Mouse (Mus musculus) heart, embryonic 15.5 days (tissue): ENCODE measurements around the gene Prkn. TPM values are rescaled to one million over a fixed set of nuclear protein-coding genes. Genes with fewer than 3 reads are reported as not detected.

Source experiments
- ATAC-seq: fragments of 200-750 bp; cut with Nextera tagmentation; replicated peaks from 2 replicates; pipeline ENCODE4 v1.8.0; 2017; ENCODE audit warnings: low read depth, moderate TSS enrichment; ENCODE audit not compliant: insufficient number of reproducible peaks, insufficient read depth, low FRiP score
- H3K27ac ChIP-seq: fragments of 300-500 bp; sonication (generic); 2 replicates; pipeline ENCODE4 v1.5.1; 2015; ENCODE audit warnings: mild to moderate bottlenecking, inconsistent platforms
- H3K27me3 ChIP-seq: fragments of 300-500 bp; sonication (generic); 2 replicates; pipeline ENCODE4 v1.6.1; 2015; ENCODE audit warnings: inconsistent platforms
- H3K36me3 ChIP-seq: fragments of 300-500 bp; sonication (generic); 2 replicates; pipeline ENCODE4 v1.6.1; 2015; ENCODE audit warnings: mild to moderate bottlenecking, inconsistent platforms
- H3K4me1 ChIP-seq: fragments of 300-500 bp; sonication (generic); replicated peaks from 2 replicates; pipeline ENCODE4 v1.6.1; 2015; ENCODE audit warnings: inconsistent platforms
- H3K4me2 ChIP-seq: fragments of 300-500 bp; sonication (generic); 2 replicates; pipeline ENCODE4 v1.6.1; 2015; ENCODE audit warnings: inconsistent platforms, mild to moderate bottlenecking, moderate library complexity
- H3K4me3 ChIP-seq: fragments of 300-500 bp; sonication (generic); 2 replicates; pipeline ENCODE4 v1.5.1; 2015; ENCODE audit warnings: mild to moderate bottlenecking, inconsistent platforms
- H3K9ac ChIP-seq: fragments of 300-500 bp; sonication (generic); 2 replicates; pipeline ENCODE4 v1.6.1; 2015; ENCODE audit warnings: mild to moderate bottlenecking, inconsistent platforms
- H3K9me3 ChIP-seq: fragments of 300-500 bp; sonication (generic); replicated peaks from 2 replicates; pipeline ENCODE4 v1.6.1; 2016; ENCODE audit warnings: inconsistent platforms
- WGBS: fragments of 180-500 bp; shearing (Covaris S2); methylation state at CpG from one replicate; pipeline ENCODE4 v1.1.7; 2015; ENCODE audit warnings: mixed read lengths; 5-methylcytosine and 5-hydroxymethylcytosine counted together
- polyA plus RNA-seq: library from polyadenylated mRNA; unstranded; fragments of >200 nt; fragmentation: Nextera tagmentation; extraction: Ambion mirVana; gene quantifications from 2 replicates; pipeline ENCODE4 v1.2.1, GENCODE M21; 2015

Gene Prkn
- polyA plus RNA-seq = 2.1 and 2.4 TPM in 2 replicates

DNA sequence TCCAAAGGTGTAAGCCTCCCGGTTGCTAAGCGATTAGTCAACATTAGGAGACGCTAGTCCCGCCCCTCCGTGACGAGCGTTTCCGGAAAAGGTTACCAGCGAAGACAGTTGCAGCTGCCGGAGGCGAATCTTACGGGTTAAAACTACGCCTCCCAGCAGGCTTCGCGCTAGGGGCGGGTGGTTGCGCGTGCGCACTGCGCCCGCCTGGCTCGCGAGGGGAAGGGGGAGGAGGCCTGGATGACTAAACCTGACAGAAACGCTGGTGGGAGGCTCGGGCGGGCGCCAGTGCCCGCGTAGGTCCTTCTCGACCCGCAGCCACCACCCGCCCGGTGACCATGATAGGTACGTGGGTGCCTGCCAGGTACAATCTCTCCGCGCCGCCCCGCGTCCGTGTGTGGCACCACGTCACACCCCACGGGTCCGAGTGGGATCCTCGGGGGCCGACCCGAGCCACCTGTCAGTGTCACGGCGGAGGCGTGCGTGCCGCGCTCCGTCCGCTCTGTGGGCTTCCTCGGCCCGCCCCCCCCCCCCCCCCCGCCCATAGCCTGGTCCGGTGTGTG lies at the start of gene Prkn, which contains the start of gene Pacrg:
TSS of gene Prkn (plus strand) at position 237 of the 560 bp plus-strand sequence.
TSS of gene Pacrg (minus strand) at position 164 of the 560 bp plus-strand sequence.
- no peaks in the 10 kb centered on the region for H3K9me3 ChIP-seq
- peaks cover 4% of the 10 kb centered on the region; the same call in 1 of the 2 replicates for H3K4me1 ChIP-seq
- 0% methylated on average over 39 of the region's 58 CpGs for whole genome bisulfite sequencing
- peak within 1 kb of the TSS; percentile 79 for H3K9ac ChIP-seq
- peak within 1 kb of the TSS; percentile 72 for H3K4me2 ChIP-seq
- peak; percentile 96 for ATAC-seq
- H3K36me3 ChIP-seq = no peaks in the 10 kb centered on the region
- H3K27me3 ChIP-seq = no peaks in the 10 kb centered on the region
- peak within 1 kb of the TSS; percentile 77 for H3K27ac ChIP-seq
- peak within 1 kb of the TSS; percentile 75 for H3K4me3 ChIP-seq

DNA sequence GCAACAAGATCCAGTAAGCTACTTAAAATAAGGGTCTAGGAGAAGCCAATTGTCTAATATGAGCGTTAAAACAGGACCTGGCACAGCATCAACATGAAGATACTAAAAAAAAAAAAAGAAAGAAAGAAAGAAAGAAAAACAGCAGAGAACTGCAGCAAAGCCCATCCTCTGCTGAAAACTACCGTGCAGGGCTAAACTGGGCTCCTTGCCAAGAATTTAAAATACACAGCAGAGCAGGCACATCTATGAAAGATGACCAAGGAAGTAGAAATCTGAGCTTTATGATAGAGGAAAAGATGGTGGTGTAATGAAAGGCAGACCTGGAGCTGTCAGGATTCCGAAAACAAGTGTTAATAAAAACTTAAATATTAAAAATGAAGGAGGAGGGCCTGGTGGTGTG lies 48.5 kb upstream of the Prkn start:
- Histone ChIP-seq H3K9ac (no peak overlapping the region), H3K4me3 (no peak overlapping the region), H3K27ac (no peak overlapping the region; the same call in 1 of the 2 replicates), H3K4me1 (peaks cover 14% of the 10 kb centered on the region), H3K4me2 (no peak overlapping the region), H3K27me3 (no peaks in the 10 kb centered on the region), H3K9me3 (no peaks in the 10 kb centered on the region), H3K36me3 (no peaks in the 10 kb centered on the region)
- no peak for ATAC-seq
- WGBS = 25% methylated on average over 3 of the region's 3 CpGs

- Histone ChIP-seq H3K36me3 (no peaks in the 10 kb centered on the region), H3K27ac (no peak overlapping the region), H3K9me3 (no peaks in the 10 kb centered on the region), H3K9ac (no peak overlapping the region), H3K4me1 (no peaks in the 10 kb centered on the region), H3K4me2 (no peak overlapping the region), H3K27me3 (no peaks in the 10 kb centered on the region), H3K4me3 (no peak overlapping the region)
- WGBS = 88% methylated on average over 4 of the region's 4 CpGs
- ATAC-seq = no peak
These were observed 33.5 kb upstream of the Prkn start for GRCm38 (mm10) chr17:10806692-10807091.

DNA sequence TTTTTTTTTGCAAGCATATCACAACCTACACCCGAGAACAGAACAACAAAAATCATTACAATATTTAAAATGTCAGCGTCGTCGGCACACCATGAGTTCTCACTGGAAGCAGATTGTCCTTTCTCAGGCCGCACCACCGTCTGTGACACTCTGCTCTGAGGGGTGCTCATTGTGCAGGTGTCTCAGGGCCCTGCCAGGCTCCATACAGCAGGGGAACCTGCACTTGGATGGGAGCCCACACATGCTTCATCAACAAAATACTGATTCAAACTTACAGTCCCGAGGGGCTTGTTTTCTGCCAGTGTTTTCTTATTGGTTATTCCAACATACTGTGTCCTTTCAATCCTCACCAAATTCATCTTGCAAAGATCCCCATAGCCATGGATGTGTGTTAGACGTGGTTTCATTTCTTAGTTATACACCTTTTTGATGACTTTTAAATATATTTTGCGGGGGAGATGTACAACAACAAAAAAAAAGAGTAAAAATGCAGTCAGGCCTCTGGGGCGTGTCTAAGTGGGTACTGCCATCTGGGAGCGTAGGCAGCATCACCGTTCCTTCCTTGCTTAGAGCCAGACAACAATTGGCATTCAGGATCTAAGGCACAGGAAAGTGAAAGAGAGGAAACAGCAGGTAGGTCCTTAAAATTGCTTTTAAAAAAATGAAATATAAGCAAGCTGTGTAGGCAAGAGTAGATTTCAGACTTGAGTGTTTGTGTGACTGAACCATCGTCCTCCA lies 32.8 kb upstream of the Prkn start:
- Histone ChIP-seq H3K4me3 (no peak overlapping the region), H3K36me3 (no peaks in the 10 kb centered on the region), H3K27ac (no peak overlapping the region), H3K4me2 (no peak overlapping the region), H3K9me3 (no peaks in the 10 kb centered on the region), H3K4me1 (no peaks in the 10 kb centered on the region), H3K9ac (no peak overlapping the region), H3K27me3 (no peaks in the 10 kb centered on the region)
- no peak for ATAC-seq
- WGBS = 81% methylated on average over 13 of the region's 13 CpGs

DNA sequence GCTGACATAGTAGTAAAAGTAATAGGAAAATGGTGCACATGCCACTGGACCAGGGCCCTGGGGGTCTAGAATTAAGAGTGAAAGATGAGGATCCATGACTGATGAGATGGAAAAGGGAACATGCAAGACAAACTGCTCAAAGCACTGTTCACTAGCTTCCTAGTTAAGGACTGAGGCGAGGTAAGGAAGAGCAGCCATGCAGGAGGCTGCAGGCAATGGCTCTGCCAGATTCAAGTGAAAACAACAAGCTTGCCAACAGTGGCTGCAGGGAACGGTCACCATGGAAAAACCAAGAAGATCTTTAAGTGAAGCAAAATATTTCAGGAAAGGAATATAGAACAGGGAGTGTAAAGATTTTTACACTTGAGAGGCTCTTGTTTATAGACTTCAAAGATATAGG lies 31.6 kb upstream of the Prkn start:
- 75% methylated on average over 2 of the region's 2 CpGs for WGBS
- Histone ChIP-seq H3K36me3 (no peaks in the 10 kb centered on the region), H3K9ac (no peak overlapping the region), H3K9me3 (no peaks in the 10 kb centered on the region), H3K4me1 (no peaks in the 10 kb centered on the region), H3K4me2 (no peak overlapping the region), H3K27me3 (no peaks in the 10 kb centered on the region), H3K27ac (no peak overlapping the region), H3K4me3 (no peak overlapping the region)
- no peak for ATAC-seq

DNA sequence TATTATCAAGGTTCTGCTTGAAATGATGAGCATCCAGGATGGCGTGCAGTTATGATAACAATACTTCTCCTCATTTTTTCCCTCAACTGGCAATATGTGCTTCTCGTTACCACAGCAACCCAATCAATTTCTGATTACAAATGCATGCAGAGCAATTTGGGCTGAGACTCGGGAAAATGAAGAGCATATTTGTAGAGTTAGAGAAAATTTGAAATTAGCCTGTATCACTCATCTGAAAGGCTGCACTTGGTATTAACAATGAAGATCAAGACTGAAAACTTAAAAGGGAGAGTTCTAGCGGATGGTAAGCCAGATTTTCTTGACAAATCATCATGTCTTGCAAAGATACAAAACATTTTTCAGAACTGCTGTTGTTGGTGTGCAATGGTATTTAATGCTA lies 21.2 kb upstream of the Prkn start:
- no peak for ATAC-seq
- H3K4me1 ChIP-seq = no peaks in the 10 kb centered on the region
- H3K27me3 ChIP-seq = no peaks in the 10 kb centered on the region
- no peak overlapping the region for H3K27ac ChIP-seq
- H3K9ac ChIP-seq = no peak overlapping the region
- H3K9me3 ChIP-seq = no peaks in the 10 kb centered on the region
- H3K36me3 ChIP-seq = no peaks in the 10 kb centered on the region
- WGBS = 69% methylated on average over 4 of the region's 4 CpGs
- H3K4me3 ChIP-seq = no peak overlapping the region
- H3K4me2 ChIP-seq = no peak overlapping the region

DNA sequence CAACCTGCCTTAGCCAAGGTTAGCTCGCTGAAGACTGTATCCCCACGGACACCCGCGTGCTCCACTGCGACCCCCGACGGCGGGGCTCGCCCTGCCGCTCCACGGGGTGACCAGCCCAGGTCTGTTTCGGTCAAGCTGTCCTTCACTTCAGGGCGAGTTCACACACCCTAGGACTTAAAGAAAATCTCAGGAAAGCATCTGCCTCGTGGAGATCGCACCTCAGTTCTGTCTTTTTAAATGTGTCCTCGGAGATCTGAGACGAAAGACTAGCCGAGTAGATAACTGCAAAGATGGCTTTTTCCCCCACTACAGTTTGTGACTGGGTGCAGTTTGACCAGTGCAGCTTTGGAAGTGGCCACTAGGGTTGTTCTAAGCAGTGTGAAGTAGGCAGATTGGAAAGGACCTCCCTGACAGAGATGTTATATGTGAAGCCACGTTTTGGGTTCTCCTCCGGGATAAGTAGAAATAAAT lies 582 bp downstream of the Prkn start:
- H3K9ac ChIP-seq = peak overlapping the region; percentile 79
- peak overlapping the region; percentile 75 for H3K4me3 ChIP-seq
- H3K9me3 ChIP-seq = no peaks in the 10 kb centered on the region
- no peaks in the 10 kb centered on the region for H3K27me3 ChIP-seq
- H3K4me1 ChIP-seq = peaks cover 4% of the 10 kb centered on the region; the same call in 1 of the 2 replicates
- peak overlapping the region; percentile 72 for H3K4me2 ChIP-seq
- peak overlapping the region; percentile 34; the same call in 1 of the 2 replicates for H3K27ac ChIP-seq
- WGBS = 2% methylated on average over 20 of the region's 20 CpGs
- ATAC-seq = 0 out of 2 replicates have a peak, but pooled peaks have one; percentile 51
- H3K36me3 ChIP-seq = no peaks in the 10 kb centered on the region

GRCm38 (mm10) chr17:10854207-10854606 lies 14.0 kb downstream of the Prkn start:
- Histone ChIP-seq H3K9me3 (no peaks in the 10 kb centered on the region), H3K9ac (no peak overlapping the region), H3K27ac (no peak overlapping the region), H3K36me3 (no peaks in the 10 kb centered on the region), H3K4me3 (no peak overlapping the region), H3K4me1 (no peaks in the 10 kb centered on the region), H3K4me2 (no peak overlapping the region), H3K27me3 (no peaks in the 10 kb centered on the region)
- no peak for ATAC-seq
- 93% methylated on average over 3 of the region's 3 CpGs for WGBS

GRCm38 (mm10) chr17:10874208-10875187 lies 34.3 kb downstream of the Prkn start:
- Histone ChIP-seq H3K4me2 (no peak overlapping the region), H3K4me3 (no peak overlapping the region), H3K27ac (no peak overlapping the region), H3K27me3 (no peaks in the 10 kb centered on the region), H3K36me3 (no peaks in the 10 kb centered on the region), H3K9me3 (no peaks in the 10 kb centered on the region), H3K9ac (no peak overlapping the region), H3K4me1 (no peaks in the 10 kb centered on the region)
- WGBS = 63% methylated on average over 7 of the region's 7 CpGs
- ATAC-seq = no peak

- H3K9me3 ChIP-seq = no peaks in the 10 kb centered on the region
- H3K4me3 ChIP-seq = no peak overlapping the region
- H3K27me3 ChIP-seq = no peaks in the 10 kb centered on the region
- WGBS = 61% methylated on average over 5 of the region's 5 CpGs
- no peak overlapping the region for H3K9ac ChIP-seq
- no peaks in the 10 kb centered on the region for H3K36me3 ChIP-seq
- no peaks in the 10 kb centered on the region for H3K4me1 ChIP-seq
- ATAC-seq = no peak
- no peak overlapping the region for H3K27ac ChIP-seq
- H3K4me2 ChIP-seq = no peak overlapping the region
These were observed 38.8 kb downstream of the Prkn start for GRCm38 (mm10) chr17:10878986-10879385.

GRCm38 (mm10) chr17:10882260-10882659 lies 42.1 kb downstream of the Prkn start:
- no peaks in the 10 kb centered on the region for H3K9me3 ChIP-seq
- WGBS = 80% methylated on average over 1 of the region's 1 CpGs
- no peak for ATAC-seq
- H3K27me3 ChIP-seq = no peaks in the 10 kb centered on the region
- no peak overlapping the region for H3K4me2 ChIP-seq
- H3K27ac ChIP-seq = no peak overlapping the region
- no peaks in the 10 kb centered on the region for H3K36me3 ChIP-seq
- H3K9ac ChIP-seq = no peak overlapping the region
- no peak overlapping the region for H3K4me3 ChIP-seq
- H3K4me1 ChIP-seq = no peaks in the 10 kb centered on the region
